Mouse (Mus musculus): ENCODE data around the gene Gm10666. TPM values are rescaled to one million over a fixed set of nuclear protein-coding genes. Genes with fewer than 3 reads are reported as not detected.
"Not testable (repeated sequence)": the region's sequence is repeated elsewhere in the genome, so short reads cannot be mapped to it uniquely, and the experiment has no call there.

Gene Gm10666
- not detected for total RNA-seq (2021)
- long read RNA-seq, experiment 1 = 0 reads
- long read RNA-seq, experiment 2 = 0 reads

DNA sequence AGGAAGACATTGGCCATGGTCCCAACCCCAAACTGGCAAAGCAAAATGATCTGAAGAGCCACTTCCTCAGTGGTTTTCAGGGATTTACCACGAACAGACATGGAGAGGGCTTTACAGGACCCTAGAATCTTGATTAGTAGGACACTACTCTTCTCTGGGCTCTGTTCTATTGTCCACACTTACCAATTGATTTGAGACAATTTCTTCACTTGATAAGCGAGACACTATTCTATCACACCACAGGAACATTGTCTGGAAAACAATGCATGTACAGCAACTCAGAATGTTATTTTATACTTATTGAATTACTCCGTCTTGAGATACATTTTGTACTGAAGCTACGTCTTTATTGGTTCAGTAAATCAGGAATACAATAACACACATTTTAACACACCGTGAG, at the start of gene Gm10666:
Gene Gm10666, minus strand, starts transcription at position 101 of the 400 bp plus-strand sequence.
- DNase-seq (ENCODE audit: extremely low spot score in 1 of 2, low spot score in 2 of 2); H3K4me3 ChIP-seq; H3K27ac ChIP-seq; intact Hi-C loops (cut with DNase I): not testable (repeated sequence)

DNA sequence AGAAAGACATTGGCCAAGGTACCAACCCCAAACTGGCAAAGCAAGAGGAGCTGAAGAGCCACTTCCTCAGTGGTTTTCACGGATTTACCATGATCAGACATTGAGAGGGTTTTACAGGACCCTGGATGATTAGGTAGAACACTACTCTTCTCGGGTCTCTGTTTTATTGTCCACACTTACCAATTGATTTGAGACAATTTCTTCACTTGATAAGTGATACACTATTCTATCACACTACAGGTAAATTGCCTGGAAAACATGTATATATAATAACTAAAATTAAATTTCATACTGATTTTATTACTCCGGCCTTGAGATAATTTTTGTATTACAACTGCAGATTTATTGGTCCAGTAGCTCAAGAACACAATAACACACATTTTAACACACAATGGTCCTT, 29.4 kb upstream of the Gm10666 start, which contains the start of gene Vmn1r142:
Gene Vmn1r142, minus strand, starts transcription at position 101 of the 400 bp plus-strand sequence.
- H3K4me3 ChIP-seq; H3K27ac ChIP-seq; intact Hi-C loops (cut with DNase I); DNase-seq (ENCODE audit: extremely low spot score in 1 of 2, low spot score in 2 of 2): not testable (repeated sequence)

DNA sequence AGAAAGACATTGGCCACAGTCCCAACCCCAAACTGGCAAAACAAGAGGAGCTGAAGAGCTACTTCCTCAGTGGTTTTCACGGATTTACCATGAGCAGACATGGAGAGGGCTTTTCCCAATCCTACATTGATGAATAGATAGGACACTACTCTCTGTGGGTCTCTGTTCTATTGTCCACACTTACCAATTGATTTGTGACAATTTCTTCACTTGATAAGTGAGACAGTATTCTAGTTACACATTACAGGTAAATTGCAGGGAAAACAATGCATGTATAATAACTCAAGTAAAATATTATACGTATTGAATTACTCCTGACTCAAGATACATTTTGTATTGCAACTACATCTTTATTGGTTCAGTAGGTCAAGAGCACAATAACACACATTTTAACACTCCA, 16.4 kb downstream of the Gm10666 start, which contains the start of gene Gm16451:
Gene Gm16451, minus strand, starts transcription at position 101 of the 400 bp plus-strand sequence.
- H3K27ac ChIP-seq; H3K4me3 ChIP-seq; DNase-seq (ENCODE audit: extremely low spot score in 1 of 2, low spot score in 2 of 2); intact Hi-C loops (cut with DNase I): not testable (repeated sequence)

Other genes with a start within 250 kb of the Gm10666 start
- gene Gm5891, start 213.4 kb downstream of the Gm10666 start, total RNA-seq (2021) = not detected
- not detected for gene Vmn1r137, start 140.2 kb downstream of the Gm10666 start, total RNA-seq (2021)
- not detected for gene Vmn1r138, start 105.8 kb downstream of the Gm10666 start, total RNA-seq (2021)
- gene Gm6176, start 78.4 kb downstream of the Gm10666 start, total RNA-seq (2021) = not detected
- not detected for gene Vmn1r139, start 65.7 kb downstream of the Gm10666 start, total RNA-seq (2021)
- not detected for gene Gm16451, start 16.5 kb downstream of the Gm10666 start, total RNA-seq (2021)
- gene Vmn1r142, start 29.3 kb upstream of the Gm10666 start, total RNA-seq (2021) = not detected
- gene Vmn1r143, start 54.6 kb upstream of the Gm10666 start, total RNA-seq (2021) = not detected
- not detected for gene Gm8653, start 66.5 kb upstream of the Gm10666 start, total RNA-seq (2021)
- not detected for gene Gm8453, start 94.7 kb upstream of the Gm10666 start, total RNA-seq (2021)
- not detected for gene Gm4187, start 195.0 kb upstream of the Gm10666 start, total RNA-seq (2021)
- not detected for gene Gm8660, start 236.3 kb upstream of the Gm10666 start, total RNA-seq (2021)